Mouse (Mus musculus) embryonic facial prominence, embryonic 12.5 days (tissue): ENCODE measurements around the gene Wrap53. TPM values are rescaled to one million over a fixed set of nuclear protein-coding genes. Genes with fewer than 3 reads are reported as not detected.
A peak's percentile ranks its signal among the peaks of the same experiment; 100 is the strongest.

ENCODE experiments used
- ATAC-seq: fragments of 200-750 bp; cut with Nextera tagmentation; 2 replicates; pipeline ENCODE4 v1.8.0; 2017; ENCODE audit not compliant: insufficient number of reproducible peaks, insufficient read depth, low FRiP score, low TSS enrichment
- H3K27ac ChIP-seq: fragments of 300-500 bp; sonication (generic); 2 replicates; pipeline ENCODE4 v1.5.1; 2016; ENCODE audit warnings: mild to moderate bottlenecking
- H3K27me3 ChIP-seq: fragments of 300-500 bp; sonication (generic); 2 replicates; pipeline ENCODE4 v1.6.1; 2016; ENCODE audit warnings: mild to moderate bottlenecking, moderate library complexity
- H3K36me3 ChIP-seq: fragments of 300-500 bp; sonication (generic); 2 replicates; pipeline ENCODE4 v1.6.1; 2016; ENCODE audit warnings: mild to moderate bottlenecking
- H3K4me1 ChIP-seq: fragments of 300-500 bp; sonication (generic); 2 replicates; pipeline ENCODE4 v1.6.1; 2016
- H3K4me2 ChIP-seq: fragments of 300-500 bp; sonication (generic); replicated peaks from 2 replicates; pipeline ENCODE4 v1.6.1; 2016; ENCODE audit warnings: mild to moderate bottlenecking, moderate library complexity
- H3K4me3 ChIP-seq: fragments of 300-500 bp; sonication (generic); 2 replicates; pipeline ENCODE4 v1.5.1; 2016; ENCODE audit warnings: mild to moderate bottlenecking
- H3K9ac ChIP-seq: fragments of 300-500 bp; sonication (generic); 2 replicates; pipeline ENCODE4 v1.6.1; 2016; ENCODE audit warnings: mild to moderate bottlenecking, moderate library complexity
- H3K9me3 ChIP-seq: fragments of 300-500 bp; sonication (generic); 2 replicates; pipeline ENCODE4 v1.6.1; 2016; ENCODE audit warnings: mild to moderate bottlenecking, moderate library complexity
- WGBS: fragments of 180-500 bp; shearing (Covaris S2); methylation state at CpG from one replicate; pipeline ENCODE4 v1.1.7; 2016; 5-methylcytosine and 5-hydroxymethylcytosine counted together
- polyA plus RNA-seq: library from polyadenylated mRNA; unstranded; fragments of >200 nt; fragmentation: Nextera tagmentation; extraction: Ambion mirVana; gene quantifications from 2 replicates; pipeline ENCODE4 v1.2.1, GENCODE M21; 2016

Wrap53 gene
- polyA plus RNA-seq, 1 experiment from 2014 or later, result 29.4 TPM

- no peak overlapping the region; the same call in 1 of the 2 replicates for H3K27ac ChIP-seq
Measured at GRCm38 (mm10) chr11:69582230-69582805, 2.3 kb upstream of the Wrap53 start.

GRCm38 (mm10) chr11:69581814-69582213, 1.8 kb upstream of the Wrap53 start:
- H3K4me2 ChIP-seq, result peak overlapping the region; percentile 68
- peak overlapping the region; percentile 71 for H3K9ac ChIP-seq
- peaks cover 24% of the 10 kb centered on the region for H3K4me1 ChIP-seq
- under 1% methylated on average over 8 of the region's 8 CpGs for WGBS
- peak overlapping the region; percentile 95 for H3K27ac ChIP-seq
- peak overlapping the region; percentile 72 for H3K4me3 ChIP-seq
- no peak for ATAC-seq
- peaks cover 11% of the 10 kb centered on the region for H3K36me3 ChIP-seq
- no peaks in the 10 kb centered on the region for H3K9me3 ChIP-seq
- H3K27me3 ChIP-seq, result no peaks in the 10 kb centered on the region

More at GRCm38 (mm10) chr11:69582230-69582805, 2.3 kb upstream of the Wrap53 start:
- Histone ChIP-seq H3K27me3 (no peaks in the 10 kb centered on the region), H3K36me3 (peaks cover 12% of the 10 kb centered on the region), H3K9ac (peak overlapping the region; percentile 45; the same call in 1 of the 2 replicates), H3K9me3 (no peaks in the 10 kb centered on the region), H3K4me3 (peak overlapping the region; percentile 72; the same call in 1 of the 2 replicates), H3K4me1 (peaks cover 19% of the 10 kb centered on the region), H3K4me2 (peak overlapping the region; percentile 68)
- WGBS, result 66% methylated on average over 9 of the region's 9 CpGs
- no peak for ATAC-seq

GRCm38 (mm10) chr11:69581147-69581688, 1.2 kb upstream of the Wrap53 start:
- peak; percentile 78 for ATAC-seq
- H3K27me3 ChIP-seq, result no peaks in the 10 kb centered on the region
- peaks cover 7% of the 10 kb centered on the region; the same call in 1 of the 2 replicates for H3K36me3 ChIP-seq
- H3K9ac ChIP-seq, result peak overlapping the region; percentile 71
- H3K4me1 ChIP-seq, result peaks cover 27% of the 10 kb centered on the region
- WGBS, result under 1% methylated on average over 36 of the region's 36 CpGs
- H3K4me2 ChIP-seq, result peak overlapping the region; percentile 68
- peak overlapping the region; percentile 72 for H3K4me3 ChIP-seq
- H3K9me3 ChIP-seq, result no peaks in the 10 kb centered on the region
- H3K27ac ChIP-seq, result peak overlapping the region; percentile 95

- ATAC-seq, result peak; percentile 8; the same call in 1 of the 2 replicates
- Histone ChIP-seq H3K36me3 (peaks cover 7% of the 10 kb centered on the region; the same call in 1 of the 2 replicates), H3K9ac (peak overlapping the region; percentile 71), H3K4me2 (peak overlapping the region; percentile 68), H3K4me1 (peaks cover 30% of the 10 kb centered on the region), H3K4me3 (peak overlapping the region; percentile 72), H3K27me3 (no peaks in the 10 kb centered on the region), H3K27ac (peak overlapping the region; percentile 95), H3K9me3 (no peaks in the 10 kb centered on the region)
- under 1% methylated on average over 25 of the region's 25 CpGs for WGBS
Measured at GRCm38 (mm10) chr11:69580572-69581146, 604 bp upstream of the Wrap53 start.

- WGBS, result 2% methylated on average over 39 of the region's 39 CpGs
- peak overlapping the region; percentile 88 for H3K4me2 ChIP-seq
- peak overlapping the region; percentile 85 for H3K9ac ChIP-seq
- peaks cover 5% of the 10 kb centered on the region; the same call in 1 of the 2 replicates for H3K36me3 ChIP-seq
- H3K4me3 ChIP-seq, result peak overlapping the region; percentile 72
- peak overlapping the region; percentile 95 for H3K27ac ChIP-seq
- peak; percentile 88 for ATAC-seq
- no peaks in the 10 kb centered on the region for H3K27me3 ChIP-seq
- peaks cover 34% of the 10 kb centered on the region for H3K4me1 ChIP-seq
- H3K9me3 ChIP-seq, result no peaks in the 10 kb centered on the region
Measured at GRCm38 (mm10) chr11:69579128-69580017, 682 bp downstream of the Wrap53 start.

- Histone ChIP-seq H3K9me3 (no peaks in the 10 kb centered on the region), H3K4me2 (peak overlapping the region; percentile 88), H3K27me3 (no peaks in the 10 kb centered on the region), H3K9ac (peak overlapping the region; percentile 85), H3K4me3 (peak overlapping the region; percentile 72), H3K36me3 (peaks cover 14% of the 10 kb centered on the region; the same call in 1 of the 2 replicates), H3K4me1 (peaks cover 34% of the 10 kb centered on the region), H3K27ac (peak overlapping the region; percentile 80)
- no peak for ATAC-seq
- WGBS, result 12% methylated on average over 15 of the region's 15 CpGs
Measured at GRCm38 (mm10) chr11:69578301-69578700, 1.8 kb downstream of the Wrap53 start.

GRCm38 (mm10) chr11:69576307-69576706, 3.7 kb downstream of the Wrap53 start:
- Histone ChIP-seq H3K9ac (no peak overlapping the region), H3K27ac (no peak overlapping the region), H3K36me3 (peaks cover 25% of the 10 kb centered on the region; the same call in 1 of the 2 replicates), H3K9me3 (no peaks in the 10 kb centered on the region), H3K27me3 (no peaks in the 10 kb centered on the region), H3K4me2 (0 out of 2 replicates have a peak overlapping the region, but pooled peaks have one; percentile 17), H3K4me1 (peaks cover 26% of the 10 kb centered on the region), H3K4me3 (no peak overlapping the region)
- no peak for ATAC-seq
- 62% methylated on average over 5 of the region's 5 CpGs for WGBS

- Histone ChIP-seq H3K4me2 (no peak overlapping the region), H3K27ac (no peak overlapping the region), H3K4me3 (no peak overlapping the region), H3K9me3 (no peaks in the 10 kb centered on the region), H3K9ac (no peak overlapping the region), H3K4me1 (peaks cover 26% of the 10 kb centered on the region), H3K27me3 (no peaks in the 10 kb centered on the region), H3K36me3 (peaks cover 35% of the 10 kb centered on the region)
- no peak for ATAC-seq
- WGBS, result 62% methylated on average over 3 of the region's 3 CpGs
Measured at GRCm38 (mm10) chr11:69575220-69575619, 4.8 kb downstream of the Wrap53 start.

GRCm38 (mm10) chr11:69565131-69565530, 14.9 kb downstream of the Wrap53 start:
- peaks cover 52% of the 10 kb centered on the region for H3K36me3 ChIP-seq
- no peak overlapping the region for H3K4me3 ChIP-seq
- H3K4me2 ChIP-seq, result no peak overlapping the region
- no peaks in the 10 kb centered on the region for H3K27me3 ChIP-seq
- 72% methylated on average over 8 of the region's 8 CpGs for WGBS
- no peak overlapping the region for H3K9ac ChIP-seq
- no peaks in the 10 kb centered on the region for H3K9me3 ChIP-seq
- peaks cover 32% of the 10 kb centered on the region for H3K4me1 ChIP-seq
- H3K27ac ChIP-seq, result no peak overlapping the region
- no peak for ATAC-seq

GRCm38 (mm10) chr11:69564391-69564790, 15.7 kb downstream of the Wrap53 start:
- H3K4me2 ChIP-seq, result no peak overlapping the region
- no peaks in the 10 kb centered on the region for H3K9me3 ChIP-seq
- WGBS, result 47% methylated on average over 3 of the region's 3 CpGs
- peaks cover 32% of the 10 kb centered on the region for H3K4me1 ChIP-seq
- H3K9ac ChIP-seq, result no peak overlapping the region
- no peak overlapping the region for H3K4me3 ChIP-seq
- H3K27ac ChIP-seq, result no peak overlapping the region
- no peaks in the 10 kb centered on the region for H3K27me3 ChIP-seq
- no peak for ATAC-seq
- peaks cover 44% of the 10 kb centered on the region for H3K36me3 ChIP-seq

- Histone ChIP-seq H3K27me3 (no peaks in the 10 kb centered on the region), H3K27ac (peak overlapping the region; percentile 55), H3K9me3 (no peaks in the 10 kb centered on the region), H3K4me3 (no peak overlapping the region), H3K4me1 (peaks cover 40% of the 10 kb centered on the region), H3K36me3 (peaks cover 44% of the 10 kb centered on the region), H3K4me2 (no peak overlapping the region), H3K9ac (peak overlapping the region; percentile 42; the same call in 1 of the 2 replicates)
- WGBS, result 54% methylated on average over 13 of the region's 13 CpGs
- no peak for ATAC-seq
Measured at GRCm38 (mm10) chr11:69563373-69563772, 16.7 kb downstream of the Wrap53 start.
